Mouse (Mus musculus) layer of hippocampus, postnatal 36 days (tissue): ENCODE measurements around the gene Syne1. TPM values are rescaled to one million over a fixed set of nuclear protein-coding genes. Genes with fewer than 3 reads are reported as not detected.

Experiments used
- DNase-seq, 2 experiments: peaks; one replicate each; pipeline ENCODE4 v3.0.0; 2022
- total RNA-seq, 2 experiments: library from RNA; stranded (reverse); gene quantifications; 2 replicates each; pipeline ENCODE4 v1.2.3; 2021

Syne1 gene
- total RNA-seq, 2 experiments from 2014 or later = 280 to 293 TPM

GRCm38 (mm10) chr10:5415730-5416129 is 135.6 kb downstream of the Syne1 start:
- no peak for DNase-seq

- no peak for DNase-seq
Observed at GRCm38 (mm10) chr10:5384131-5384776, 167.0 kb downstream of the Syne1 start.

- DNase-seq = no peak
Observed at GRCm38 (mm10) chr10:5381536-5381935, 169.7 kb downstream of the Syne1 start.

GRCm38 (mm10) chr10:5378969-5379368 is 172.3 kb downstream of the Syne1 start:
- peak; percentile 34 to 54 for DNase-seq

GRCm38 (mm10) chr10:5369599-5369998 is 181.7 kb downstream of the Syne1 start:
- DNase-seq = peak; percentile 34 to 36

GRCm38 (mm10) chr10:5368266-5368665 is 183.0 kb downstream of the Syne1 start:
- DNase-seq = peak; percentile 46 to 50

- DNase-seq = peak; percentile 32 to 39
Observed at GRCm38 (mm10) chr10:5367465-5368011, 183.7 kb downstream of the Syne1 start.

GRCm38 (mm10) chr10:5360560-5360959 is 190.7 kb downstream of the Syne1 start:
- DNase-seq = peak in 1 of 2 experiments; percentile 29

- DNase-seq = no peak
Observed at GRCm38 (mm10) chr10:5356614-5357013, 194.7 kb downstream of the Syne1 start.

- DNase-seq = no peak
Observed at GRCm38 (mm10) chr10:5353390-5353789, 197.9 kb downstream of the Syne1 start.

- no peak for DNase-seq
Observed at GRCm38 (mm10) chr10:5346911-5347310, 204.4 kb downstream of the Syne1 start.

GRCm38 (mm10) chr10:5343211-5343610 is 208.1 kb downstream of the Syne1 start:
- DNase-seq = no peak

- no peak for DNase-seq
Observed at GRCm38 (mm10) chr10:5336394-5336793, 214.9 kb downstream of the Syne1 start.

- no peak for DNase-seq
Observed at GRCm38 (mm10) chr10:5332801-5333200, 218.5 kb downstream of the Syne1 start.

- no peak for DNase-seq
Observed at GRCm38 (mm10) chr10:5326716-5327115, 224.6 kb downstream of the Syne1 start.

- DNase-seq = no peak
Observed at GRCm38 (mm10) chr10:5323741-5324395, 227.4 kb downstream of the Syne1 start.

- no peak for DNase-seq
Observed at GRCm38 (mm10) chr10:5322562-5322961, 228.7 kb downstream of the Syne1 start.

GRCm38 (mm10) chr10:5317602-5318001 is 233.7 kb downstream of the Syne1 start:
- DNase-seq = peak; percentile 56 to 68

GRCm38 (mm10) chr10:5312437-5312836 is 238.8 kb downstream of the Syne1 start:
- no peak for DNase-seq

GRCm38 (mm10) chr10:5309961-5310713 is 241.1 kb downstream of the Syne1 start:
- DNase-seq = no peak

GRCm38 (mm10) chr10:5309398-5309797 is 241.9 kb downstream of the Syne1 start:
- DNase-seq = no peak

- DNase-seq = no peak
Observed at GRCm38 (mm10) chr10:5305555-5305954, 245.7 kb downstream of the Syne1 start.

- DNase-seq = no peak
Observed at GRCm38 (mm10) chr10:5295291-5295891, 255.9 kb downstream of the Syne1 start.
